Mouse (Mus musculus): ENCODE data around the gene Pde8a. TPM values are rescaled to one million over a fixed set of nuclear protein-coding genes. Genes with fewer than 3 reads are reported as not detected.

Pde8a gene
- polyA plus RNA-seq (2014; fragmentation: Nextera tagmentation; extraction: Ambion mirVana): 1.5 and 1.7 TPM in 2 replicates

- no peaks in the 10 kb centered on the region for H3K9me3 ChIP-seq (replicated peaks; ENCODE audit: control insufficient read depth, low read length)
- peak within 1 kb of the TSS; percentile 39; the same call in 1 of the 2 replicates for H3K27ac ChIP-seq (ENCODE audit: low read depth, low read length)
- H3K4me1 ChIP-seq (ENCODE audit: control insufficient read depth, insufficient read depth, low read length): peaks cover 4% of the 10 kb centered on the region; the same call in 1 of the 2 replicates
- DNase-seq (ENCODE audit: low spot score): no peak
- 1% methylated on average over 74 of the region's 128 CpGs for WGBS
- H3K27me3 ChIP-seq (replicated peaks; ENCODE audit: control insufficient read depth, insufficient read depth, low read length): peaks cover 57% of the 10 kb centered on the region
- H3K9ac ChIP-seq (ENCODE audit: low read length): peak within 1 kb of the TSS; percentile 35
- peak within 1 kb of the TSS; percentile 36 for H3K4me3 ChIP-seq (ENCODE audit: low read depth, low read length)
- peak within 1 kb of the TSS; percentile 46 for H3K4me2 ChIP-seq (ENCODE audit: low read length)
- peak; percentile 32 for ATAC-seq
- no peaks in the 10 kb centered on the region for H3K36me3 ChIP-seq (ENCODE audit: control insufficient read depth, insufficient read depth, low read length)
Observed at GRCm38 (mm10) chr7:81213347-81214152, at the start of gene Pde8a. Pde8a (plus strand) TSS chr7:81213596.

GRCm38 (mm10) chr7:81164411-81164810 lies 49.0 kb upstream of the Pde8a start:
- Histone ChIP-seq H3K4me2 (ENCODE audit: low read length) (no peak overlapping the region), H3K4me3 (ENCODE audit: low read depth, low read length) (no peak overlapping the region), H3K4me1 (ENCODE audit: control insufficient read depth, insufficient read depth, low read length) (no peaks in the 10 kb centered on the region), H3K27me3 (replicated peaks; ENCODE audit: control insufficient read depth, insufficient read depth, low read length) (no peaks in the 10 kb centered on the region), H3K36me3 (ENCODE audit: control insufficient read depth, insufficient read depth, low read length) (no peaks in the 10 kb centered on the region), H3K27ac (ENCODE audit: low read depth, low read length) (no peak overlapping the region), H3K9me3 (replicated peaks; ENCODE audit: control insufficient read depth, low read length) (no peaks in the 10 kb centered on the region), H3K9ac (ENCODE audit: low read length) (no peak overlapping the region)
- DNase-seq (ENCODE audit: low spot score): no peak
- ATAC-seq: no peak
- 65% methylated on average over 7 of the region's 7 CpGs for WGBS

GRCm38 (mm10) chr7:81167124-81167523 lies 46.3 kb upstream of the Pde8a start:
- DNase-seq (ENCODE audit: low spot score) (peak; percentile 84), ATAC-seq (no peak)
- no peak overlapping the region for H3K4me3 ChIP-seq (ENCODE audit: low read depth, low read length)
- H3K9me3 ChIP-seq (replicated peaks; ENCODE audit: control insufficient read depth, low read length): no peaks in the 10 kb centered on the region
- no peak overlapping the region for H3K9ac ChIP-seq (ENCODE audit: low read length)
- 38% methylated on average over 3 of the region's 3 CpGs for WGBS
- H3K4me1 ChIP-seq (ENCODE audit: control insufficient read depth, insufficient read depth, low read length): no peaks in the 10 kb centered on the region
- no peaks in the 10 kb centered on the region for H3K36me3 ChIP-seq (ENCODE audit: control insufficient read depth, insufficient read depth, low read length)
- no peak overlapping the region for H3K27ac ChIP-seq (ENCODE audit: low read depth, low read length)
- no peaks in the 10 kb centered on the region for H3K27me3 ChIP-seq (replicated peaks; ENCODE audit: control insufficient read depth, insufficient read depth, low read length)
- no peak overlapping the region for H3K4me2 ChIP-seq (ENCODE audit: low read length)

- H3K4me3 ChIP-seq (ENCODE audit: low read depth, low read length): no peak overlapping the region
- no peak overlapping the region for H3K4me2 ChIP-seq (ENCODE audit: low read length)
- DNase-seq (ENCODE audit: low spot score) (peak; percentile 27), ATAC-seq (no peak)
- no peaks in the 10 kb centered on the region for H3K27me3 ChIP-seq (replicated peaks; ENCODE audit: control insufficient read depth, insufficient read depth, low read length)
- H3K9ac ChIP-seq (ENCODE audit: low read length): no peak overlapping the region
- no peak overlapping the region for H3K27ac ChIP-seq (ENCODE audit: low read depth, low read length)
- WGBS: 71% methylated on average over 7 of the region's 7 CpGs
- no peaks in the 10 kb centered on the region for H3K36me3 ChIP-seq (ENCODE audit: control insufficient read depth, insufficient read depth, low read length)
- peaks cover 8% of the 10 kb centered on the region; the same call in 1 of the 2 replicates for H3K9me3 ChIP-seq (replicated peaks; ENCODE audit: control insufficient read depth, low read length)
- no peaks in the 10 kb centered on the region for H3K4me1 ChIP-seq (ENCODE audit: control insufficient read depth, insufficient read depth, low read length)
Observed at GRCm38 (mm10) chr7:81169351-81169750, 44.0 kb upstream of the Pde8a start.

GRCm38 (mm10) chr7:81173931-81174330 lies 39.5 kb upstream of the Pde8a start:
- H3K27me3 ChIP-seq (replicated peaks; ENCODE audit: control insufficient read depth, insufficient read depth, low read length): no peaks in the 10 kb centered on the region
- WGBS: 100% methylated on average over 2 of the region's 2 CpGs

GRCm38 (mm10) chr7:81174654-81175053 lies 38.7 kb upstream of the Pde8a start:
- DNase-seq (ENCODE audit: low spot score) (no peak), ATAC-seq (no peak)
- H3K9ac ChIP-seq (ENCODE audit: low read length): no peak overlapping the region
- H3K27me3 ChIP-seq (replicated peaks; ENCODE audit: control insufficient read depth, insufficient read depth, low read length): no peaks in the 10 kb centered on the region
- H3K4me1 ChIP-seq (ENCODE audit: control insufficient read depth, insufficient read depth, low read length): no peaks in the 10 kb centered on the region
- H3K27ac ChIP-seq (ENCODE audit: low read depth, low read length): no peak overlapping the region
- no peak overlapping the region for H3K4me3 ChIP-seq (ENCODE audit: low read depth, low read length)
- H3K9me3 ChIP-seq (replicated peaks; ENCODE audit: control insufficient read depth, low read length): peaks cover 8% of the 10 kb centered on the region; the same call in 1 of the 2 replicates
- WGBS: 86% methylated on average over 5 of the region's 5 CpGs
- no peaks in the 10 kb centered on the region for H3K36me3 ChIP-seq (ENCODE audit: control insufficient read depth, insufficient read depth, low read length)
- no peak overlapping the region for H3K4me2 ChIP-seq (ENCODE audit: low read length)

More at GRCm38 (mm10) chr7:81173931-81174330, 39.5 kb upstream of the Pde8a start:
- ATAC-seq: no peak
- Histone ChIP-seq H3K4me1 (ENCODE audit: control insufficient read depth, insufficient read depth, low read length) (no peaks in the 10 kb centered on the region), H3K36me3 (ENCODE audit: control insufficient read depth, insufficient read depth, low read length) (no peaks in the 10 kb centered on the region), H3K4me3 (ENCODE audit: low read depth, low read length) (no peak overlapping the region), H3K9me3 (replicated peaks; ENCODE audit: control insufficient read depth, low read length) (peaks cover 8% of the 10 kb centered on the region; the same call in 1 of the 2 replicates), H3K9ac (ENCODE audit: low read length) (no peak overlapping the region), H3K4me2 (ENCODE audit: low read length) (no peak overlapping the region), H3K27ac (ENCODE audit: low read depth, low read length) (no peak overlapping the region)
- DNase-seq (ENCODE audit: low spot score): no peak

- WGBS: 68% methylated on average over 5 of the region's 5 CpGs
- no peaks in the 10 kb centered on the region for H3K4me1 ChIP-seq (ENCODE audit: control insufficient read depth, insufficient read depth, low read length)
- no peak for DNase-seq (ENCODE audit: low spot score)
Observed at GRCm38 (mm10) chr7:81176187-81176769, 37.1 kb upstream of the Pde8a start.

GRCm38 (mm10) chr7:81179494-81179893 lies 33.9 kb upstream of the Pde8a start:
- Histone ChIP-seq H3K9ac (ENCODE audit: low read length) (no peak overlapping the region), H3K4me3 (ENCODE audit: low read depth, low read length) (no peak overlapping the region), H3K9me3 (replicated peaks; ENCODE audit: control insufficient read depth, low read length) (no peaks in the 10 kb centered on the region), H3K27ac (ENCODE audit: low read depth, low read length) (no peak overlapping the region), H3K4me2 (ENCODE audit: low read length) (no peak overlapping the region), H3K4me1 (ENCODE audit: control insufficient read depth, insufficient read depth, low read length) (no peaks in the 10 kb centered on the region), H3K27me3 (replicated peaks; ENCODE audit: control insufficient read depth, insufficient read depth, low read length) (no peaks in the 10 kb centered on the region), H3K36me3 (ENCODE audit: control insufficient read depth, insufficient read depth, low read length) (no peaks in the 10 kb centered on the region)
- 69% methylated on average over 5 of the region's 5 CpGs for WGBS
- DNase-seq (ENCODE audit: low spot score): no peak
- no peak for ATAC-seq

More at GRCm38 (mm10) chr7:81176187-81176769, 37.1 kb upstream of the Pde8a start:
- H3K36me3 ChIP-seq (ENCODE audit: control insufficient read depth, insufficient read depth, low read length): no peaks in the 10 kb centered on the region
- H3K27ac ChIP-seq (ENCODE audit: low read depth, low read length): no peak overlapping the region
- H3K4me2 ChIP-seq (ENCODE audit: low read length): no peak overlapping the region
- H3K4me3 ChIP-seq (ENCODE audit: low read depth, low read length): no peak overlapping the region
- no peaks in the 10 kb centered on the region for H3K27me3 ChIP-seq (replicated peaks; ENCODE audit: control insufficient read depth, insufficient read depth, low read length)
- H3K9ac ChIP-seq (ENCODE audit: low read length): no peak overlapping the region
- ATAC-seq: no peak
- H3K9me3 ChIP-seq (replicated peaks; ENCODE audit: control insufficient read depth, low read length): peaks cover 8% of the 10 kb centered on the region; the same call in 1 of the 2 replicates

All from forebrain, embryonic 14.5 days (tissue).